Mouse (Mus musculus) layer of hippocampus, adult 2 months (tissue): ENCODE results near the gene Mrpl30. TPM values are rescaled to one million over a fixed set of nuclear protein-coding genes. Genes with fewer than 3 reads are reported as not detected.

ENCODE experiments used
- DNase-seq, 2 experiments: peaks; one replicate each; pipeline ENCODE4 v3.0.0; 2022; ENCODE audit warnings: low spot score in 2 of 2
- H3K27ac ChIP-seq: fragments of 200-600 bp; 2 replicates; pipeline ENCODE4 v1.8.1; 2022
- H3K4me3 ChIP-seq: fragments of 200-600 bp; 2 replicates; pipeline ENCODE4 v1.8.1; 2022; ENCODE audit warnings: mild to moderate bottlenecking
- CTCF ChIP-seq: fragments of 200-600 bp; conservative IDR thresholded peaks from 2 replicates; pipeline ENCODE4 v1.8.1; 2022; ENCODE audit warnings: antibody characterized with exemption, mild to moderate bottlenecking, moderate library complexity
- total RNA-seq, 2 experiments: library from RNA; stranded (reverse); gene quantifications; 2 replicates each; pipeline ENCODE4 v1.2.3; 2021

Mrpl30 gene
- total RNA-seq, 2 experiments from 2014 or later = 134 to 142 TPM

- TF ChIP-seq CTCF = no peak
- peak overlapping the region; percentile 79 for H3K27ac ChIP-seq
- peak overlapping the region; percentile 62 for H3K4me3 ChIP-seq
- DNase-seq = peak; percentile 73 to 85
Observed at GRCm38 (mm10) chr1:37872131-37873067, 17.9 kb upstream of the Mrpl30 start.

GRCm38 (mm10) chr1:37873157-37873556 is 17.1 kb upstream of the Mrpl30 start:
- Histone ChIP-seq H3K27ac (no peak overlapping the region), H3K4me3 (peak overlapping the region; percentile 62; the same call in 1 of the 2 replicates)
- TF ChIP-seq CTCF = no peak
- no peak for DNase-seq

- Histone ChIP-seq H3K27ac (no peak overlapping the region), H3K4me3 (no peak overlapping the region)
- TF ChIP-seq CTCF = no peak
- DNase-seq = no peak
Observed at GRCm38 (mm10) chr1:37877736-37878460, 12.4 kb upstream of the Mrpl30 start.

- H3K27ac ChIP-seq = no peak overlapping the region
- no peak overlapping the region for H3K4me3 ChIP-seq
- no peak for DNase-seq
- TF ChIP-seq CTCF = no peak
Observed at GRCm38 (mm10) chr1:37883411-37883810, 6.9 kb upstream of the Mrpl30 start.

GRCm38 (mm10) chr1:37884451-37884850 is 5.8 kb upstream of the Mrpl30 start:
- DNase-seq = no peak
- no peak for TF ChIP-seq CTCF

GRCm38 (mm10) chr1:37889206-37889605 is 1.1 kb upstream of the Mrpl30 start:
- DNase-seq = no peak
- no peak for TF ChIP-seq CTCF
- Histone ChIP-seq H3K4me3 (peak overlapping the region; percentile 74), H3K27ac (no peak overlapping the region)

More at GRCm38 (mm10) chr1:37884451-37884850, 5.8 kb upstream of the Mrpl30 start:
- Histone ChIP-seq H3K4me3 (no peak overlapping the region), H3K27ac (no peak overlapping the region)

GRCm38 (mm10) chr1:37891400-37891799 is 1.1 kb downstream of the Mrpl30 start:
- peak; percentile 71 for TF ChIP-seq CTCF
- Histone ChIP-seq H3K4me3 (peak overlapping the region; percentile 74), H3K27ac (no peak overlapping the region)
- DNase-seq = no peak

GRCm38 (mm10) chr1:37894606-37895005 is 4.3 kb downstream of the Mrpl30 start:
- no peak overlapping the region for H3K4me3 ChIP-seq
- no peak for TF ChIP-seq CTCF
- no peak for DNase-seq
- H3K27ac ChIP-seq = no peak overlapping the region

- TF ChIP-seq CTCF = no peak
- H3K4me3 ChIP-seq = no peak overlapping the region
- DNase-seq = no peak
- H3K27ac ChIP-seq = no peak overlapping the region
Observed at GRCm38 (mm10) chr1:37899816-37900215, 9.5 kb downstream of the Mrpl30 start.

GRCm38 (mm10) chr1:37900288-37900687 is 10.0 kb downstream of the Mrpl30 start:
- DNase-seq = no peak
- Histone ChIP-seq H3K4me3 (no peak overlapping the region), H3K27ac (no peak overlapping the region)
- no peak for TF ChIP-seq CTCF

GRCm38 (mm10) chr1:37903178-37903577 is 12.9 kb downstream of the Mrpl30 start:
- peak in 1 of 2 experiments; percentile 39 for DNase-seq
- TF ChIP-seq CTCF = peak; percentile 79
- Histone ChIP-seq H3K27ac (peak overlapping the region; percentile 15; the same call in 1 of the 2 replicates), H3K4me3 (no peak overlapping the region)

- TF ChIP-seq CTCF = no peak
- no peak for DNase-seq
- Histone ChIP-seq H3K27ac (no peak overlapping the region), H3K4me3 (no peak overlapping the region)
Observed at GRCm38 (mm10) chr1:37912751-37913150, 22.5 kb downstream of the Mrpl30 start.

GRCm38 (mm10) chr1:37916393-37916792 is 26.1 kb downstream of the Mrpl30 start, which contains the start of gene Lyg2:
TSS of gene Lyg2 (minus strand) at chr1:37916493.
- Histone ChIP-seq H3K27ac (no peak within 1 kb of the TSS), H3K4me3 (no peak within 1 kb of the TSS)
- TF ChIP-seq CTCF = no peak
- DNase-seq = no peak
